Mouse (Mus musculus) ES-Bruce4 (cell line): Measurements from ENCODE around the gene Ncor2. TPM values are rescaled to one million over a fixed set of nuclear protein-coding genes. Genes with fewer than 3 reads are reported as not detected.

Experiments
- H3K27ac ChIP-seq: 2 replicates; pipeline ENCODE4 v1.5.1; 2012; ENCODE audit warnings: low read length, inconsistent platforms; ENCODE audit not compliant: insufficient read depth
- H3K27me3 ChIP-seq: 2 replicates; pipeline ENCODE4 v1.6.1; 2012; ENCODE audit warnings: mild to moderate bottlenecking, low read length, inconsistent platforms; ENCODE audit not compliant: control insufficient read depth, poor library complexity, insufficient read depth, severe bottlenecking
- H3K36me3 ChIP-seq: 2 replicates; pipeline ENCODE4 v1.6.1; 2012; ENCODE audit warnings: inconsistent platforms, mild to moderate bottlenecking, low read length, moderate library complexity; ENCODE audit not compliant: control insufficient read depth, poor library complexity, insufficient read depth, severe bottlenecking
- H3K4me1 ChIP-seq: one replicate; pipeline ENCODE4 v1.8.1; 2011; ENCODE audit warnings: low read length; ENCODE audit not compliant: control insufficient read depth, insufficient read depth
- H3K4me3 ChIP-seq: 2 replicates; pipeline ENCODE4 v1.5.1; 2011; ENCODE audit warnings: low read depth, mild to moderate bottlenecking, low read length
- H3K9ac ChIP-seq: 2 replicates; pipeline ENCODE4 v1.6.1; 2012; ENCODE audit warnings: low read depth, mild to moderate bottlenecking, inconsistent platforms; ENCODE audit not compliant: poor library complexity, severe bottlenecking
- H3K9me3 ChIP-seq: replicated peaks from 2 replicates; pipeline ENCODE4 v1.6.1; 2012; ENCODE audit warnings: mild to moderate bottlenecking, low read length, inconsistent platforms; ENCODE audit not compliant: control insufficient read depth, poor library complexity, insufficient read depth, severe bottlenecking
- CTCF ChIP-seq: IDR thresholded peaks from one replicate; pipeline ENCODE4 v1.8.1; 2011; ENCODE audit warnings: low read depth, low read length
- EP300 ChIP-seq: IDR thresholded peaks from 2 replicates; pipeline ENCODE4 v1.6.1; 2011; ENCODE audit warnings: low read depth, low read length; ENCODE audit not compliant: insufficient read depth
- POLR2A ChIP-seq: IDR thresholded peaks from one replicate; pipeline ENCODE4 v1.8.1; 2011; ENCODE audit warnings: low read length; ENCODE audit not compliant: insufficient read depth
- polyA plus RNA-seq: library from polyadenylated mRNA; stranded (reverse); fragments of >200 nt; gene quantifications from 2 replicates; pipeline ENCODE4 v1.2.4, GENCODE M21; 2011; ENCODE audit warnings: low read depth; ENCODE audit not compliant: missing spikeins, insufficient read depth, insufficient read length

Gene Ncor2
- polyA plus RNA-seq, 1 experiment = 57.5 TPM

DNA sequence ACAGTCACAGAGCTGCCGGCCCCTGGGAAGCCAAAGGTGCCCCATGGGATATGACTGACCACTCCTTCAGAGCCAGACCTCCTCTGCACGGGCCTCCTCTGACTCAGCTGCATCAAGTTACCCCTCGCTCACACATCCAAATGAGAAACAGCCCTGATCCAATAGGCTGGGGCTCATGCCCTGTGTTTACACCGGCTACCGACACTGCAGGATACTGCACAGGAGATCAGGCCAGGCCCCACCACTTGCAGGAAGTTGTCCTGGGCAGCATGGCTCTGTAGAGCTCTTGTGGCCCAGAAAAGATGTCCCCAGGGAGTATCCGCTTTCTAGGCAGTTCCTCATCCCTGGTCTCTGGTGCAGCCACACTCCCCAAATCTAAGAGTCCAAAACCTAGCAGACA is 90.9 kb downstream of the Ncor2 start:
- H3K27ac ChIP-seq = no peak overlapping the region
- H3K4me1 ChIP-seq = no peaks in the 10 kb centered on the region
- no peaks in the 10 kb centered on the region for H3K27me3 ChIP-seq
- no peaks in the 10 kb centered on the region for H3K9me3 ChIP-seq
- 0 out of 2 replicates have a peak, but pooled peaks cover 5% of the 10 kb centered on the region for H3K36me3 ChIP-seq
- TF ChIP-seq POLR2A (no peak), EP300 (no peak), CTCF (no peak)
- H3K4me3 ChIP-seq = no peak overlapping the region
- H3K9ac ChIP-seq = no peak overlapping the region

- no peak overlapping the region for H3K27ac ChIP-seq
- H3K36me3 ChIP-seq = 0 out of 2 replicates have a peak, but pooled peaks cover 5% of the 10 kb centered on the region
- no peaks in the 10 kb centered on the region for H3K4me1 ChIP-seq
- H3K4me3 ChIP-seq = no peak overlapping the region
- H3K9ac ChIP-seq = no peak overlapping the region
- H3K27me3 ChIP-seq = no peaks in the 10 kb centered on the region
- no peak for TF ChIP-seq POLR2A
- no peak for TF ChIP-seq EP300
- no peak for TF ChIP-seq CTCF
- no peaks in the 10 kb centered on the region for H3K9me3 ChIP-seq
Measured at GRCm38 (mm10) chr5:125085097-125085617, 93.9 kb downstream of the Ncor2 start.

DNA sequence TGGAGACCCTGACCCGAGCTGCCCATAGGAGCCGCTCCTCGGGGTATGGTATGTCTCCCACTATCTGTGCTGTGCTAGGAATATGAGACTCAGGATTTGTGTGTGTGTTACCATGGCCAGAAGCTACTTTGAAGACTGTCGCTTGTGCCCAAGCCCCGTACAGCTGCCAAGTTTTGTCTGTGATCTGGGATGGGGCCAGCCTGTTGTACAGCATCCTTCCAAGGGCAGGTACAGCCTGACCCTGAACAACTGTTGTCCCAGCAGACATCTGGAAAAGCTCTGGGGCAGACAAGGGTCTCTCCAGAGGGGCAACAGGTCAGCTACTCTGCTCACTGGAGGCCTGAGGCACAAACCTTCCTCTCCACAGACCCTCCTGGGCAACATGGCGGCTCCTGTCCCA is 95.3 kb downstream of the Ncor2 start:
- Histone ChIP-seq H3K27ac (no peak overlapping the region), H3K36me3 (peaks cover 5% of the 10 kb centered on the region; the same call in 1 of the 2 replicates), H3K27me3 (no peaks in the 10 kb centered on the region), H3K4me1 (no peaks in the 10 kb centered on the region), H3K9ac (no peak overlapping the region), H3K4me3 (no peak overlapping the region), H3K9me3 (no peaks in the 10 kb centered on the region)
- TF ChIP-seq EP300 (no peak), POLR2A (no peak), CTCF (no peak)

DNA sequence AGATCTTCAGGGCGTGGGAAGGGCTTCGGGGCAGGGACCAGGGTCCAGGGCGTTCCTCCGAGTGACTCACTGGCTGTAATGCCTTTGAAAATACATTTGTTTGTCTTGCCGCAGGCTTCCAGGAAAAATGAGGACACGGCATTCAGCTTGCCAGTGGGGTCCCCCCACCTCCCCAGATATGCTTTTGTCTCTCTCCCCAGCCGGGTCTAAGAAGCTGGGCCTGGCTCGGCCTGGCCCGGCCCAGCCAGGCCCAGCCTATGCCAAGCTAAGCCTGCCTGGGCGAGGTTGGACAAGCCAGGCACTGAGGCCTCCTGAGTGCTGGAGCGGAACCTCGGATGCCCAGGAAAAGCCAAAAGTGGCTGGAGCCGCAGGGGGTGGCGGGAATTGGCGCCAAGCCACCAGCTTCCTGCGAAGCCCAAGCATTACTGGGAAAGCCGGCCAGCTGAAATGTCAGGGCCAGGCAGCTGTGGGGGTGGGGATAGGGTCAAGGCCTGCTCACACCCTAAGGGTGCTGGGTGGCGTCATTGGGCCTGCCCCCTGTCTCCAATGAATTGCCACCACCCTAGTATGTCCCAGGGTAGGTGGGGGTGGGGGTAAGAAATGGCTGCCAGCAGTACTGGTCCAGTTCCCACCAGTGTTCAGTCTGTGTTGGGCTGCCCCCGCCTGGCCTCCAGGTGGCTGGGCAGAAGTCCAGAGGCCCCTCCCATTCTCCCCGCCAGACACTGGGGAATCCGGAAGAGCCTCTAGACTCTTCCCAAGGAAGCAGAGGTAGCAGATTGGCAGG is 97.5 kb downstream of the Ncor2 start:
- TF ChIP-seq POLR2A (no peak), CTCF (no peak), EP300 (no peak)
- Histone ChIP-seq H3K4me3 (no peak overlapping the region), H3K9me3 (no peaks in the 10 kb centered on the region), H3K27me3 (no peaks in the 10 kb centered on the region), H3K4me1 (no peaks in the 10 kb centered on the region), H3K36me3 (peaks cover 5% of the 10 kb centered on the region), H3K9ac (no peak overlapping the region), H3K27ac (no peak overlapping the region)

DNA sequence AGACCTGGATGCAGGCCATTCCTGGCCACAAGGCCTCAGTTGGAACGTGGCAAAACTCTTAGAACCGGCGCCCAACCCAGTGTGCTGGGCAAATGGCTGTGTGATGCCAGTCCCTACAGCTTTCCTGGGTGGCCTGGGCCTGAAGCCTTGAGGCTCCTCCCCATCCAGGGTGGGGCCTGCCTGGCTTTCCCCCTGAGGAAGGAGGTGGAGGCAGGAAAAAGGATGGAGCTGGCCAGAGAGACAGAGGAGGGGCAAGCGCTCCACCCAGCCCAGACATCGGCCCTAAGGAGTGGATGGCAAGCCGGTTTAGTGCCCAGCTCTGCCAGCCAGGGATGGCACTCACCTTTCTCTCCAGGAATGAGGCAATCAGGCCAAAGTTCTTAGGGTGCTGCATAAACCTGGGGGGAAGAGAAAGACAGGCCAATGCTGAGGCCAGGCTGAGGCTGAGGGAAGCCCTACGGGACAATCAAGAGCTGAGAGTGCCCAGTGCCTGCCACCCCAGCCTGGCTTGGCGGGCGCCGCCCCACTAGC is 98.2 kb downstream of the Ncor2 start:
- peaks cover 5% of the 10 kb centered on the region for H3K36me3 ChIP-seq
- no peak overlapping the region for H3K9ac ChIP-seq
- no peaks in the 10 kb centered on the region for H3K4me1 ChIP-seq
- TF ChIP-seq EP300 (no peak), POLR2A (no peak), CTCF (no peak)
- no peaks in the 10 kb centered on the region for H3K27me3 ChIP-seq
- no peak overlapping the region for H3K27ac ChIP-seq
- H3K9me3 ChIP-seq = no peaks in the 10 kb centered on the region
- H3K4me3 ChIP-seq = no peak overlapping the region

DNA sequence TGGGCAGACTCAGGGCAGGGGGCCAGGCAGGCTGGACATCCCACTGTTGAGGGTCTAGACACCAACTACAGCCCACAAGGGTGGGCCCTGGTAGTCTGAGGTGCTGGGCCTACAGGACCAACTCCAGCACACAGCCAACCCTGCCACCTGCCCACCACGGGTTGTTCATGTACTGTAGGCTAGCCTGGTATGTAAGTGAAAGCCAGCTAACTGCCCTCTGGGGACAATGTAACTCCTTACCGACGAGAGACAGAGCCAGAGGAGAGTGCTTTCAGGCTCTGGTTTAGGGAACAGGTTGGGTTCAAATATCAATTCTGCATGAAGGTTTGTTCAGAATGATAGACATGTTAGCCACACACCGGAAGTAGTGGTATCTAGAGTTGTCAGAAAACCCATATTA is 98.7 kb downstream of the Ncor2 start:
- no peaks in the 10 kb centered on the region for H3K27me3 ChIP-seq
- peaks cover 5% of the 10 kb centered on the region for H3K36me3 ChIP-seq
- H3K27ac ChIP-seq = no peak overlapping the region
- no peak overlapping the region for H3K4me3 ChIP-seq
- H3K4me1 ChIP-seq = no peaks in the 10 kb centered on the region
- H3K9ac ChIP-seq = no peak overlapping the region
- TF ChIP-seq EP300 = no peak
- TF ChIP-seq CTCF = no peak
- TF ChIP-seq POLR2A = no peak
- no peaks in the 10 kb centered on the region for H3K9me3 ChIP-seq
